Mouse (Mus musculus) lung, postnatal 0 days (tissue): Measurements from ENCODE around the gene Ints11. TPM values are rescaled to one million over a fixed set of nuclear protein-coding genes. Genes with fewer than 3 reads are reported as not detected.
A peak's percentile ranks its signal among the peaks of the same experiment; 100 is the strongest.

Source experiments
- ATAC-seq: fragments of 200-750 bp; cut with Nextera tagmentation; 2 replicates; pipeline ENCODE4 v1.8.0; 2017; ENCODE audit warnings: moderate library complexity
- DNase-seq: peaks from one replicate; pipeline ENCODE4 v3.0.0-alpha.2; 2016; ENCODE audit warnings: low spot score
- H3K27ac ChIP-seq: fragments of 300-500 bp; sonication (generic); 2 replicates; pipeline ENCODE4 v1.5.1; 2014; ENCODE audit warnings: antibody characterized with exemption, mild to moderate bottlenecking, low read length, mixed read lengths
- H3K27me3 ChIP-seq: fragments of 300-500 bp; sonication (generic); replicated peaks from 2 replicates; pipeline ENCODE4 v1.6.1; 2014; ENCODE audit warnings: low read length, mixed read lengths; ENCODE audit not compliant: insufficient read depth
- H3K36me3 ChIP-seq: fragments of 300-500 bp; sonication (generic); 2 replicates; pipeline ENCODE4 v1.6.1; 2014; ENCODE audit warnings: low read length, mixed read lengths; ENCODE audit not compliant: insufficient read depth
- H3K4me1 ChIP-seq: fragments of 300-500 bp; sonication (generic); 2 replicates; pipeline ENCODE4 v1.6.1; 2014; ENCODE audit warnings: antibody characterized with exemption, low read depth, low read length, mixed read lengths; ENCODE audit not compliant: insufficient read depth
- H3K4me2 ChIP-seq: fragments of 300-500 bp; sonication (generic); replicated peaks from 2 replicates; pipeline ENCODE4 v1.6.1; 2014; ENCODE audit warnings: low read depth, mild to moderate bottlenecking, low read length, moderate library complexity, mixed read lengths
- H3K4me3 ChIP-seq: fragments of 300-500 bp; sonication (generic); 2 replicates; pipeline ENCODE4 v1.5.1; 2014; ENCODE audit warnings: low read depth, low read length
- H3K9ac ChIP-seq: fragments of 300-500 bp; sonication (generic); replicated peaks from 2 replicates; pipeline ENCODE4 v1.6.1; 2014; ENCODE audit warnings: low read depth, mild to moderate bottlenecking
- H3K9me3 ChIP-seq: fragments of 300-500 bp; sonication (generic); 2 replicates; pipeline ENCODE4 v1.6.1; 2016; ENCODE audit warnings: low read length, mixed read lengths
- CTCF ChIP-seq: IDR thresholded peaks from 2 replicates; pipeline ENCODE4 v1.5.1; 2016; ENCODE audit warnings: antibody characterized with exemption, mild to moderate bottlenecking
- EP300 ChIP-seq: IDR thresholded peaks from 2 replicates; pipeline ENCODE4 v1.6.1; 2016; ENCODE audit warnings: antibody characterized with exemption, mild to moderate bottlenecking, control low read depth
- WGBS: fragments of 180-500 bp; shearing (Covaris S2); extraction: QIAGEN DNeasy Blood & Tissue Kit; methylation state at CpG from one replicate; pipeline ENCODE4 v1.1.7; 2014; 5-methylcytosine and 5-hydroxymethylcytosine counted together
- polyA plus RNA-seq: library from polyadenylated mRNA; unstranded; fragments of >200 nt; fragmentation: Nextera tagmentation; extraction: Ambion mirVana; gene quantifications from 2 replicates; pipeline ENCODE4 v1.2.1, GENCODE M21; 2015

Gene Ints11
- polyA plus RNA-seq, 1 experiment from 2014 or later, result 31.7 TPM

GRCm38 (mm10) chr4:155859318-155859717, 10.0 kb upstream of the Ints11 start:
- peaks cover 8% of the 10 kb centered on the region; the same call in 1 of the 2 replicates for H3K36me3 ChIP-seq
- H3K9me3 ChIP-seq, result no peaks in the 10 kb centered on the region
- 21% methylated on average over 13 of the region's 13 CpGs for WGBS
- DNase-seq (peak; percentile 63), ATAC-seq (peak; percentile 60)
- no peak overlapping the region for H3K9ac ChIP-seq
- no peak overlapping the region for H3K4me2 ChIP-seq
- no peak overlapping the region for H3K27ac ChIP-seq
- no peaks in the 10 kb centered on the region for H3K4me1 ChIP-seq
- no peak overlapping the region for H3K4me3 ChIP-seq
- TF ChIP-seq CTCF (peak; percentile 18; the same call in 1 of the 2 replicates), EP300 (no peak)
- H3K27me3 ChIP-seq, result no peaks in the 10 kb centered on the region

DNA sequence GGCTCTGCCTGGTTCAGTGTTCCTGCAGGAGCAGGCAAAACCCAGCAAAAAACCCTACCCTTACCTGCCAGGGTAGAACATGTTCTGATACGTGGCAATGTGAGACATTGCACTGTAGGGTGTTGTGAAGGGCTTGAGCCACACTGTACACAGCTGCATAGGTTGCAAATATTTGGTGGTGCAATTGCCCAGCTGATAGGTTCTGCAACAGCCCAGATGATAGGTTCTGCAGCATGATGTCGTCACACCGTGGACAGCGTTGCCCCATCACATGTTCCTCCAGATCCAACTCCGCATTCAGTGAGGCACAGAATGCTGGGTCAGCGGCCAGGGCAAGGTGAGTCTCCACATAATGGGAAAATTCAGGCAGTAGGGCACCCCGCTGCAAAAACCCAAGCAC, 7.6 kb upstream of the Ints11 start:
- Histone ChIP-seq H3K4me3 (no peak overlapping the region), H3K27me3 (no peaks in the 10 kb centered on the region), H3K4me1 (no peaks in the 10 kb centered on the region), H3K36me3 (peaks cover 15% of the 10 kb centered on the region; the same call in 1 of the 2 replicates), H3K4me2 (no peak overlapping the region), H3K9ac (no peak overlapping the region), H3K27ac (no peak overlapping the region), H3K9me3 (no peaks in the 10 kb centered on the region)
- WGBS, result 84% methylated on average over 7 of the region's 7 CpGs
- no peak for TF ChIP-seq CTCF
- TF ChIP-seq EP300, result no peak
- ATAC-seq, result no peak
- DNase-seq, result no peak

GRCm38 (mm10) chr4:155863001-155863400, 6.3 kb upstream of the Ints11 start, which contains the start of gene Tas1r3:
TSS of gene Tas1r3 (minus strand) at chr4:155863362.
- no peaks in the 10 kb centered on the region for H3K27me3 ChIP-seq
- 72% methylated on average over 5 of the region's 5 CpGs for WGBS
- no peaks in the 10 kb centered on the region; the same call in 1 of the 2 replicates for H3K4me1 ChIP-seq
- H3K27ac ChIP-seq, result no peak within 1 kb of the TSS
- ATAC-seq (no peak), DNase-seq (no peak)
- H3K4me3 ChIP-seq, result no peak within 1 kb of the TSS
- peaks cover 18% of the 10 kb centered on the region; the same call in 1 of the 2 replicates for H3K36me3 ChIP-seq
- no peaks in the 10 kb centered on the region for H3K9me3 ChIP-seq
- TF ChIP-seq EP300 (no peak), CTCF (no peak)
- H3K9ac ChIP-seq, result no peak within 1 kb of the TSS
- no peak within 1 kb of the TSS for H3K4me2 ChIP-seq

- H3K27ac ChIP-seq, result no peak overlapping the region
- no peak for TF ChIP-seq EP300
- no peak for TF ChIP-seq CTCF
- WGBS, result 8% methylated on average over 22 of the region's 22 CpGs
- peak overlapping the region; percentile 98 for H3K4me2 ChIP-seq
- peak overlapping the region; percentile 71 for H3K4me3 ChIP-seq
- H3K9me3 ChIP-seq, result no peaks in the 10 kb centered on the region
- DNase-seq (peak; percentile 25), ATAC-seq (peak; percentile 42)
- H3K36me3 ChIP-seq, result peaks cover 18% of the 10 kb centered on the region; the same call in 1 of the 2 replicates
- no peaks in the 10 kb centered on the region for H3K27me3 ChIP-seq
- peaks cover 10% of the 10 kb centered on the region; the same call in 1 of the 2 replicates for H3K4me1 ChIP-seq
- peak overlapping the region; percentile 52 for H3K9ac ChIP-seq
These were observed 590 bp upstream of the Ints11 start for GRCm38 (mm10) chr4:155868614-155869298.

DNA sequence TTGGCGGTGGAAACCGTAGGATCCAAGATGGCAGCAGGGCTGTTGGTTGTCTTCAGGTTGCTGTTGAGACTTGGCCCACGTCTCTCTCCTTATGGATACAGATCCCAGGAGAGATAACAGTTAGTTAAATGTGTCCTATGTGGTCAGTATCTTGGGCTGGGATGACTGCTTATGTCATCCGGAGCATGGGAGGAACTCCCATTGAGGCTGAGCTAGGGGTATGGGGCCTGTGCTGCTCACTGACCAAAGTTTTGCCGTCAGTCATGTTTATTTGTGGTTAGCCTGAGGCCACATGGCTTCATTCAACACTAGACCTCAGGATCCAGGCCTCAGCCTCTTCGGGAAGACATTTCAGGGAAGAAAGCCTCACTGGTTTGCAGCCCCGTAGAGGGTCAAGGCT, 2.1 kb downstream of the Ints11 start:
- peaks cover 14% of the 10 kb centered on the region for H3K36me3 ChIP-seq

DNA sequence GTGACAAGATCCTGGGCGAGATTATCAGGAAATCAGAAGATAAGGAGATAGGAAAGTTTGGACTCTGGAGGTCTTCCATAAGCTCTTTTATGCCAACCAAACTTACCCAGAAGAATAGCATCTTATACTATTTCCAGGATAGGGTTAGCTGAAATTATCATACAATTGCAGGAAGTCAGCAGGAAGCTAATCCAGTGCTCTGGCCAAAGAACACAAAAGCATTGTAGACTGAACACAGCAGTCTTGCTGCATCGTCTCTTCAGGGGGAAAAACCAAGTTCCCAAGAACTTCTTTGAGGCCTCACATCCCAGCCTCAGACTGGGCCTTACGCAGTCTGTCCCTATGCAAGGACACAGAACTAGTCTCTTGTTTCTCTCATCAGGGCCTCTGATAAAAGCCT, 14.2 kb downstream of the Ints11 start:
- TF ChIP-seq CTCF (no peak), EP300 (peak; percentile 41; the same call in 1 of the 2 replicates)
- H3K4me2 ChIP-seq, result no peak overlapping the region
- H3K4me1 ChIP-seq, result no peaks in the 10 kb centered on the region
- peak; percentile 33 for DNase-seq
- peak overlapping the region; percentile 54 for H3K27ac ChIP-seq
- H3K9ac ChIP-seq, result no peak overlapping the region
- no peak overlapping the region for H3K4me3 ChIP-seq
- no peaks in the 10 kb centered on the region for H3K27me3 ChIP-seq
- peaks cover 25% of the 10 kb centered on the region for H3K36me3 ChIP-seq
- WGBS, result 66% methylated on average over 3 of the region's 3 CpGs
- peak; percentile 28 for ATAC-seq
- no peaks in the 10 kb centered on the region for H3K9me3 ChIP-seq

More for the DNA sequence above, 2.1 kb downstream of the Ints11 start:
- DNase-seq (no peak), ATAC-seq (no peak)
- Histone ChIP-seq H3K27ac (no peak overlapping the region), H3K4me1 (peaks cover 10% of the 10 kb centered on the region; the same call in 1 of the 2 replicates), H3K4me3 (no peak overlapping the region), H3K9ac (no peak overlapping the region), H3K9me3 (no peaks in the 10 kb centered on the region), H3K4me2 (no peak overlapping the region), H3K27me3 (no peaks in the 10 kb centered on the region)
- TF ChIP-seq CTCF (no peak), EP300 (no peak)
- 81% methylated on average over 7 of the region's 7 CpGs for WGBS
